ENCODE assay signal across 13 mouse cellular contexts in the genomic region with DNA sequence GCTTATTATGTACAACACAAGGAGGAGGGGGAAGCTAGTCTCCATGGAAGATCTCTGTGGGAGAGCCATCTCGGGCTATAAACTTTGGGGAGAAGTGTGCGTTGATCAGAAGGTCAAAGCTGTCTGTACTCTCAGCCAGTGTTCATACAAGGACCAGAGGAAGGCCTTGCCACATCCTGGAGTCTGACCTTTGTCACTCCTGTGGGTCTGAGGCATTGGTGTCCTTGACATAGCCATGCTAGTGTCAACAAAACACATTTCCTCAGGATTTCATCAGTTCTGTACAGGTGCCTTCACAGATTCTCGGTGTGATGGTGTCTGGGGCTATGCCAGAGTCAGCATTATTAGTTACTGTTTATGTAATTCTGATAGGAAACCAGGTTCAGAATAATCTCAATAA.
"Had no signal": no experiment of that assay in that cellular context is flagged by ENCODE, and none has a peak within 500 bp of the region (broad histone marks: within the 10 kb centered on the region; RNA-seq: fewer than 3 reads in every experiment).

No protein-coding gene starts in this region.

- DNase-seq: gastrocnemius, postnatal 10 days; gastrocnemius, postnatal 25 days; heart, adult 18-20 months; heart, postnatal 14 days; heart, postnatal 36 days; kidney, adult 18-20 months; kidney, adult 8-10 months; kidney, postnatal 10 days; kidney, postnatal 25 days; kidney, postnatal 4 days; liver; liver, embryonic 13.5 days; liver, postnatal 0 days had no signal
